Mouse (Mus musculus) cerebellum, adult 2 months (tissue): ENCODE measurements around the gene Ccr7.

Experiments
- CTCF ChIP-seq: fragments of 200-500 bp; IDR thresholded peaks from 2 replicates; pipeline ENCODE4 v1.5.1; 2011; ENCODE audit warnings: low read depth, mild to moderate bottlenecking, control low read depth, low read length, moderate library complexity, borderline replicate concordance; ENCODE audit not compliant: insufficient read depth
- POLR2A ChIP-seq: fragments of 200-500 bp; IDR thresholded peaks from 2 replicates; pipeline ENCODE4 v1.6.1; 2011; ENCODE audit warnings: low read length, control low read depth, borderline replicate concordance; ENCODE audit not compliant: insufficient read depth

GRCm38 (mm10) chr11:99151333-99151930 lies 3.4 kb downstream of the Ccr7 start:
- TF ChIP-seq CTCF = no peak
- no peak for TF ChIP-seq POLR2A
